Mouse (Mus musculus): Measurements from ENCODE around the gene Hjurp. TPM values are rescaled to one million over a fixed set of nuclear protein-coding genes. Genes with fewer than 3 reads are reported as not detected.

Hjurp gene
- total RNA-seq (2021) = 10 to 100 TPM; 36.0 to 37.2 TPM
- long read RNA-seq, experiment 1, full-length matches to known transcripts = 1 of 4 reads
- long read RNA-seq, experiment 1, partial matches to known transcripts = 0 of 4 reads
- long read RNA-seq, experiment 1, other reads (novel, unspliced or antisense) = 3 of 4 reads
- long read RNA-seq, experiment 2, full-length matches to known transcripts = 6 of 10 reads
- long read RNA-seq, experiment 2, partial matches to known transcripts = 2 of 10 reads
- long read RNA-seq, experiment 2, other reads (novel, unspliced or antisense) = 2 of 10 reads

DNA sequence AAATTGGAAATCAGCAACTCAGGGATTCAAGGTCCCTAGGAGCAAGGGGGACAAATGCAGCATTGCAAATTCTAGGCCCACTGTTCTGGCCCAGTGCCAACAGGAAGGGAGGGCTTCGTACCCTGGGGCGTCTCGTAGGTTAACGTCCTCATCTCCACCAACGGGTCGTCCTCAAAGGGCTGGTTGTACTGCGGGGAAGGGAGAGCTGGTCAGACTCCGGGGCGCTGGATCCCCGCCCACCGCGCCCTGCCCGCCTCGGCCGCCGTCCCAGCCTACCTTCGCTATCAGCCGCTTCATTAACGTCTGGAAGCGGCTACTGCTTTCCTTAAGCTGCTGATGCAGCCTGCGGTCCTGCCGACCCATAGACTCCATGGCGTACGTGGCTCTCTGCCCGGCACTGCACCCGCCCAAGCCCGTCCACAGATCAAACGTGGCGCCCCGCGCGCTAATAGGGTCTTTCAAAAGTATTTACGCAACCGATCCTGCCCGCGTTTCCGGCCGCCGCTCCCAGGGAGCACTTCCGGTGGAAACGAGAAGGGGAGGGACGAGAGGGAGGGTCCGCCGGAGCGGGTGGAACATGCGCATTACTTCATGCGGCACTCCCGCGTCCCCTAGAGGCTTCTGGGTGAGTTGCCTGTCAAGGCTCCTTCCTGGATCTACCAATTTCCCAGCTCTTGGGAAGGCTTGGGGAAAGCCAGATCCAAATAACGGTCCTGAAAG lies at the start of gene Hjurp, which contains the start of gene Trpm8:
Hjurp (minus strand) TSS at position 536 of the 720 bp plus-strand sequence.
Trpm8 (plus strand) TSS at position 564 of the 720 bp plus-strand sequence.
- DNase-seq (ENCODE audit: low spot score in 2 of 2) = peak; percentile 100

DNA sequence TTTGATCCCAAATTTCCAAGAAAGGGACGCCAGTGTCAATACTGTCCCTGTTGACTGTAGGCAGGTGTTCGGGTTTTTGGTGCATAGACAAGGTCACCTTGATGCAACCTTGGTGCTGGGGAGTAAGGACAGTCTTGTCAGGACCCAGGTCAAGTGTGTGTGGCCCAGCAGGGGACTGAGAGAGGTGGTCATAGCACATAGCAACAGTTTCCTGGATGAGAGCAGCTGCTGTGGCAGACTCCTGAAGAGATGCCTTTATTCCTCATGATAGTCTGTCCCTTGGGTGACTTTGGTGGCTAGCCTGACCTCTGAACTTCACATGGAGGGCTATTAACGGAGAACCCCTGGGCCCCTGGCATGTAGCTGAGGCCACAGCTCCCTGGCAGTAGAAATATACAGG lies 45.7 kb upstream of the Hjurp start:
- DNase-seq (ENCODE audit: low spot score in 2 of 2) = no peak

DNA sequence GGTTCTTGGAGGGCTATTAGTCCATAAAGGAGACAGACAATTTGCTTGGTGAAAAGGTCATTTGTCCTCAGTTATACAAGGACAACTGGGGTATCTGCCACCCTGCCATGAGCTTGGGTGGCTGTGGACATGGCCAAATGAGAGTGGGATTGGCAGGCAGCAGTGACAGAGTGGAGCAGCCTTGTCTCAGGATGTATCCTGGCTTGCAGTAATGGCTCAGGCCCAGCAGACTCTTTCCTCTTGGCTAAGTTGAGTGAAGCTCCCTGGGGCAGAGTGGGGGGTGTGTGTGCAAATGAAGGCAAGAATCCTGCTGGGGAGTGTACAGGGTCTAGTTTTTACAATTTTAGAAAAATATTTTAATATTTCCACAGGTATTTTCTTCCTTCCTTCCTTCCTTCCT lies 44.7 kb upstream of the Hjurp start:
- DNase-seq (ENCODE audit: low spot score in 2 of 2) = no peak

DNA sequence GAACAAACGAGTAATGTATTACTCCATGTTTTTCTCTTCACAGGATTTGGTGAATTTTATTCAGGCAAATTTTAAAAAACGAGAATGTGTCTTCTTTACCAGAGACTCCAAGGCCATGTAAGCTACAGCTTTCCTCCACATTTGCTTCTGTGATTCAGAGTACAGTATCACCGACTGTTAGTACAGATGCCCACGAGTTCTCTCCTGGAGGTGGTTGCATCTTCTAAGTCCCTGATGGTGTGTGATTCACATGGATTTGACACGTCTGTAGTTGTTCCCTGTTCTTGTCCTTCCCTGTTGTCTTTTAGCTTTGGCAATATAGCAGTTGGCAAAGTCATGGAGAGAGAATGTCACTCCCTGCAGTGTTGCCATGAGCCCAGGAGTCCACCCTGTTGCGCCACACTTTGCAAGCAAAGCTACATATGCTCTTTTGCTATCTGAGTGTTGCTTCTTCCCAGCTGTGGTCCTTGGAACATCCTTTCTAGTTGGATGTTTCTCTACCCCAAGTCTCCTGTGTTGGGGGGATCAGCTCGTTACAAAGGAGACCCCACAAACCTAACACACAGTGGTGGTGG lies 43.5 kb upstream of the Hjurp start:
- no peak for DNase-seq (ENCODE audit: low spot score in 2 of 2)

DNA sequence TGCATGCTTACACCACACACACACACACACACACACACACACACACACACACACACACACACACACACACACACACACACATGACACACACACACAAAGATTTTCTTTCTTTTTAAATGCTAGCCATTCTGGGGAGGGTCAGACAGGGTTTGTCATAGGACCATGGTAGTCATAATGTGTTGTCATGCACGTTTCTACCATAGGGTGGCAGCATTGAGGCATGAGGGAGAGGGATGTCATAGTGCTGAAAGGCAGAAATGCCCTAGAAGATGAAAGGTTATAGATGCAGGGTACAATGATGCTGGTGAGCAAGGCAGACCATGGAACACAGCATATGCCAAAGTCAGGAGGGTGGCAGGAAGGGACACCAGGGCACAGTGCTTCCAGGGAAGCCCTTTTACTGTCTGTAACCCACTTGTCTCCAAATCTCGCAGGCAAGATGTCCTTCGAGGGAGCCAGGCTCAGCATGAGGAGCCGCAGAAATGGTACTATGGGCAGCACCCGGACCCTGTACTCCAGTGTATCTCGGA lies 41.2 kb upstream of the Hjurp start:
- peak; percentile 52 to 53 for DNase-seq (ENCODE audit: low spot score in 2 of 2)

DNA sequence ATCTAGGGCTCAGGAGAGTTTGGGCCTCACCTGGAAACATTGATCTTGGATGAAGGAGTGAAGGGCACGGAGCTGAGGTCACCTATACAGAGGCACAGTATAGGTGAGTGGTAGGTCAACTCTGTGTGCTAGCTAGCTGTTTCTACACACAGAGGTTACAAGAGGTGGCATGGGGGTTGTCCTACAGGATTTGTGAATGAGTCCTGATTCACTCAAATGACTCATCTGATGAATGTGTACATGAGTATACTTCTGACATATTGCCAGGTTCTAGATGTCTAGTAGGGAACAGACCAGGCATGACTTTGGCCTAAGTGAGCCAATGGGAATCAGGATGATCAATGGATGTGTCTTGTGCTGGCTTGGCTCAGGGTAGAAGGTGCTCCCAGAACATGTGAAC lies 39.8 kb upstream of the Hjurp start:
- no peak for DNase-seq (ENCODE audit: low spot score in 2 of 2)

DNA sequence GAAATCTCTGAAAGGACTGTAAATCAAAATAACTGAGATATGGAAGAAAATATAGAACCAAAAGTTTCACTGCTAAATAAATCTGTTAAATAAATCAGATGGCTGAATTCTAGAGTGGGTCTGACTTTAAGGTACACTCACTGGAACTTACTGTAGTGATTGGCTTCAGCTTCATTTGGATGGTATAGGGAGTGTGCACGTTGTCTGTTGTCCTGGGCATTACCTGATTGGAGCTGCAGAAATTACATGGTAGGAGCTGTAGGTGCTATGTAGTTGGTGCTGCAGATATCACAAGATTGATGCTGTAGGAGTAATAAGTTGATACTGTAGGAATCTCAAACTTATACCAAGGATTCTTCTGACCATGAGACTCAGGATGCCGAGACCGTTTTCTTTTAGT lies 32.9 kb upstream of the Hjurp start:
- no peak for DNase-seq (ENCODE audit: low spot score in 2 of 2)

DNA sequence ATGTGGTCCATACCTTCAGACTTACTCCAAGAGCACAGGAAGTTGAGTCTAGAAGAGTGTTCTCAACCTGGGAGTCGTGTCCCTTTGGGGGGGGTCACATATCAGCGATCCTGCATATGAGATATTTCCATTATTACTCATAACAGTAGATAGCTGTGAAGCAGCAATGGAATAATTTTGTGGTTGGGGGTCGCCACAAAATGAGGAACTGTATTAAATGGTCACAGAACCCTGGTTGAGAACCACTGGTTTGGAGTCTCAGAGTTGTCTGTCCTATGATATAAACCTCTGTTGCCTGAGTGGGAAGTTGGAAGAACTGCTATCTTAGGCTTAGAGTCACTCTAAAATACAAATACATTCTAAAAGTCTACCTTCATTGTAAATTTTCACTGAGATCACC lies 32.5 kb upstream of the Hjurp start:
- no peak for DNase-seq (ENCODE audit: low spot score in 2 of 2)

DNA sequence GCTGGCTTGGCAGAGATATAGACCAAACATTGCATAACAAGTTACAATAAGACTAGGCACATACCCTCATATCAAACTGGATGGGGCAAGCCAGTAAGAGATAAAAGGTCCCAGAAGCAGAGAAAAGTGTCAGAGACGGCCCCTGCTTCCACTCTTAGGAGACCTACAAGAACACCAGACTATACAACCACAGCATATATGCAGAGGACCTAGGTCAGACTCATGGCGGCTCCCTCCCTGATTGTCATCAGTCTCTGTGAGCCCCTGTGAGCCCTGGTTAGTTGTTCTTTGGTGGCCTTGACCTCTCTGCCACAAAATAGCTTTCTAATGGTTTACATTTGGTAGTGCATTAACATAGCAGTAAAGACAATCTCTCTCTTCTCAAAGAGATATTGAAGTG lies 31.6 kb upstream of the Hjurp start:
- no peak for DNase-seq (ENCODE audit: low spot score in 2 of 2)

DNA sequence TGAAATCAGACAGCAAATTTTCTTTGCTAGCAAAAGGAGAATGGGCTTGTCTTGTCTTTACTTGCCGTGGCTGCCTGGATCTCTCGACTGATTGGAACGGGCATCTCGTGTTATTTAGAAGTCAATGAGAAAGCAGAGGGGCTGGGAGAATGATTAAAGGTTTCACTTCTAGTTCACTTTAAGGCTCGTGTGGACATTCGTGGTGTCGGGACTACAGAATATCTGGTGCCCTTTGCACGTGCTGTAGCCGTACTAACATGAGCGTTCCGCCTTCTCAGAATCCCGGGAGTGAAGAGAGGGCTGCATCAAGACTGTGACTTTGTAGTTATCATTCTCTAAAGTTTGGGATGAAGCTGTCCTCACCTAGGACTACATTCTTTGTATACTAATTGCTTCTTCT lies 29.7 kb upstream of the Hjurp start:
- DNase-seq (ENCODE audit: low spot score in 2 of 2) = no peak

DNA sequence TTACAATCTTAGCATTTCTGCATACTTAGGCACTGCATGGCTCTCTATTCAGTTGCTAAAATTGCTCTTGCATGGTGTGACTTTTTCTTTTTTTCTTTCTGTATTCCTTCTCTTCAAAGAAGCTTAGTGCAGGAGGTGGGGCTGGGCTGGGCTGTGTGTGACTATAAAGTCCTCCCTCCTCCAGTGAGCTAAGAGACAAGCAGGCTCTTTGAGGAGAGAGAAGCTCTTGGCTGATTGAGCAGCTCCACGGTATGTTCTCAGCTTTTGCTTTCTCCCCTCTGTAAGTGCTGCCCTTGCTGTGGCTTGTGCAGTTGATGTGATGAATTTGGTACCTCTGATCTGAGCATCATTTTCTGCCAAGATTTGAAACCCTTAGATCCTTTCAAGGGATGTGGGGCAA lies 29.1 kb upstream of the Hjurp start:
- no peak for DNase-seq (ENCODE audit: low spot score in 2 of 2)

DNA sequence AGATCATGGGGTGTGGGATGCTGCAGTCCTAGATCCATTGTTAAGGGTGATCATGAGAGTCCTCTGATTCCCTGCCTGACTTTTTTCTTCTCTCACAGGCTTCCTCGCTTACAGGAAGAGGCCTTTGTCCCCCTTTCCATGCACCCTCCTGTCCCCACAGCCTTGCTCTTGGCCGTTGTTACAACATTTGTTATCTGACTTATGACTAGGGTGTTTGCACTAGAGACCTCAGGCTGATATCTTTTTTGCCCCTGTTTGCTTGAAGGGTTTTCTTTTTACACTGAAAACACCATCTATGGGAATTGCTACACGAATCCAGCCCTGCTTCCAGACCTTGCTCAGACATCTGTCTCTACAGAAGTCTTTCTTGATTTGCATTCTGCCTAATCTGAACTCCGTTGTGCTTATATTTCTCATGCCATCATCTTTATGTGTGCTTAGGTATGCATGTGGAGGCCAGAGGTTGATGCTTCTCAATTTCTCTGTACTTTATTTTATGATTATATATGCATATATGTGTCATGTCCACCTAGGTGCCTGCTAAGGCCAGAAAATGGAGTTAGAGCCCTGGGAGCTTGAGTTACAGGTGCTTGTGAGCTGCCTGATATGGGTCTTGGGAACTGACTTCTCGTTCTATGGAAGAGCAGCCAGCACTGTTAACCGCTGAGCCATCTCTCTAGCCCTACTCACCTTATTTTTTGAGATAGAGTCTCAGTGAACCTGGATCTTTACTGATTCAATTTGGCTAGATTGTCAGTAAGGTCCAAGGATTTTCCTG lies 27.8 kb upstream of the Hjurp start:
- DNase-seq (ENCODE audit: low spot score in 2 of 2) = no peak

DNA sequence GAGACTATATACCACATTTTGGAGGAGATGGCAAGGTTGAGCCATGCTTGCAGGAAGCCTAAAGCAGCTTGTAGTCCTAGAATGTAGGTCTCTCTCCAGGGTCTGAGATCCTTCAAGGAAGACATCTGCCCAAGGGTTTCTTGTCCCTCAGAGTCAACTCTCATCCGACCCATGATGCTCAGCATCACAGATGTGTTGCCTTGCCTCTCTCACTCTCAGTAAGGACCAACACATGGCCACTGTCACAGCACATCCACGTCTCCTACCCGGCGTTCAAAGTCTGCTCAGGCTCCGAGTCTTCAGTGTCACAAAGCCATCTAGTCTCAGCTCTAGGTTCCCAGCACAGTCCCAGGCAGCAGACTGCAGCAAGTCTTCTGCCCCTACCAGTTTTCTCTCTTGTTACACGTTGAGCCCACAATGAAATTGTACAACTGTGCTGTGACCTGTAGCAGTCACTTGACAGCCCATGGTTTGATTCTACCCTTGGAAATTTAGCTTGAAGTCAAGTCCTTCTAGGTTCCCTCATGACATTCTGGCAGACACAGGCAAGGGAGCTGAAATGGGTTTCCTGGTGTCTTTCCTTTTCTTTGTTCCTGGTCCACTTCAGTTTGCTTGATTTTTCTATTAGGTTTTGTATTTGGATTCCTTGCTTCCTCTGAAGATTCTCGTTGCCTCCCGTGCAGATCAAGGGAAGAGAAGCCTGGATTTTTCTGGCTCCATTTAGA lies 27.0 kb upstream of the Hjurp start:
- no peak for DNase-seq (ENCODE audit: low spot score in 2 of 2)

DNA sequence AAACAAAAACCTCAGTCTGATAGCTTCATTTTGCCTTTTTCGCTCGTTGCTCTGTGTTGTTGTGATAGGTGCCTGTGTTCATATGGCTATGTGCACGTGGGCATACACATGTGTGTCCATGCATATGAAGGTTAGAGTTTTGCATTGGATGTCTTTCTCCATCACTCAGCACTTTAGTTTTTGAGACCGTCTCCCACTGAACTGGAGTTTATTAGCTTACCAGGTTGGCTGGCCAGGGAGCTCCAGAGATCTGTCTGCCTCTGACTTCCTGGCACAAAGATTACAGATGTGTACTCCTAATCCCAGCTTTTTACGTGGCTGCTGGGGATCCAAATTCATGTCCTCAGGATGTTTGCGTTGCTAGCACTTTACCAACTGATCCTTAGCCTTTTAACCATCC lies 26.3 kb upstream of the Hjurp start:
- no peak for DNase-seq (ENCODE audit: low spot score in 2 of 2)

DNA sequence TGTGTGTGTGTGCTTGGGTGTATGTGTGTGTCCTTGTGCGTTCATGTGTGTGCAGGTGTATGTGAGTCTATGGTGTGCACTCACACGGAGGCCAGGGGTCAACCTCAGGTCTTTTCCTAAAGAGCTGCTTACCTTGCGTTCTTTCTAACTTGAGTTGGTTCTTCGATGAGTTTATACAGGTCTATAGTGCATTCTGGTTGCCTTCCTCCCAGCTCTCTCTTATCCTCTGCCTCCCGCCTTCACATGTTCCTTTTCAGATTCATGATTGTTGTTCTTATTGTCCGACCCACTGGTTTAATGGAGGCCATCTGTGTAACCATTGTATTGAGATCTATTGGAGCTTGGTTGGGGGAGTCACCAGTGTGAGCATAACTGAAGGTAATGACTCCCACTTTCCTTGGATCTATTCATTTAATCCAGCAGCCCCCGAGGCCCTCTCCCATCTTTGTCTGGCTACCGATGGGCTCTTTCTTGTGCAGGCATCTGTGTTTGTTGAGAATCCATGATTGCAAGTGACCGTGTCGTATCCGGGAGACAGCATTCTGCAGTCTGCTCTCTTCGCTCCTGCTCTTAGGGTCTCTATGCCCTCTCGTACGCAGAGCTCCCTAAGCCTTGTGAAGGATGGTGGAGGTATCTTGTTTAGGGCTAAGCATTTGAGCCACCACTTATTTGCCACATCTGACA lies 24.8 kb upstream of the Hjurp start:
- no peak for DNase-seq (ENCODE audit: low spot score in 2 of 2)

DNA sequence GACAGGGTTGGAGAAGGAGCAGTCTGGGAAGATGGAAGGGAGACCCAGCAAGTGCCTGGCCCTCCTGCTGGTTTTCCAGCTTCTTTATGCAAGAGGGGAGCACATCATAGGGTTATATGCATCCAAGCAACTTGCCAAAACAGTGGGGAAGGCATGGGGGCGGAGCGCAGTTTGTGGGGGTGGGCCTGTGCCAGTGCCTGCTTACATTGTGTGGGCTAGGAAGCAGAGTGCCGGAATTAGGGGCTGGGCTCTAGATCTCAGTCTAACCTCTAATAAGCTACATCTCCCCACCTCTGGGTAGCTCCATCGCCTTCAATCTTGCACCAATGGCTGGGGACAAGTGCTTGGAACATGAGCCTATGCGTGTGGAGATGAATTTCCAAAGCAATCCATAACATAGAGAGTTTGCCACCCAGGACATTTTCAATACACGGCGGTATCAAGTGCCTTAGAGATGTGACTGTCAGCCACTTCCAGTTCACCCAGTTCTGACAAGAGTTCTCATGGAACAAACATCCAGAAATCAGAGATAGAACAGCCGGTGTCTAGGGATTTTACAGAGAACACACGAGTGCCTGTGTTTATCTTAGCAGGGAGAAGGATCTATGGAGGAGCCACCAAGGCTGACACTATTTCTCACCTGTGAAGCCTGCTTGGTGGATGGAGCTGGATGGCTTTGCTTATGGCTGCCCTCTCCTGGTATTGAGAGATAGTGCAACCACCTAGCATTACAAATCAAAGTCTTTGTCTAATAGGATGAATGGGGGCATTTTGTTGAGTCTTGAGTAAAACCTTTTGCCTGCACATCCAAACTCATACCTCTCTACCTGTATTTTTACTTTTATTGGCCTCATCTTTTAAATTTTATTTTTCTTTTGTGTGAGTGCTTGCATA lies 23.9 kb upstream of the Hjurp start:
- DNase-seq (ENCODE audit: low spot score in 2 of 2) = no peak

DNA sequence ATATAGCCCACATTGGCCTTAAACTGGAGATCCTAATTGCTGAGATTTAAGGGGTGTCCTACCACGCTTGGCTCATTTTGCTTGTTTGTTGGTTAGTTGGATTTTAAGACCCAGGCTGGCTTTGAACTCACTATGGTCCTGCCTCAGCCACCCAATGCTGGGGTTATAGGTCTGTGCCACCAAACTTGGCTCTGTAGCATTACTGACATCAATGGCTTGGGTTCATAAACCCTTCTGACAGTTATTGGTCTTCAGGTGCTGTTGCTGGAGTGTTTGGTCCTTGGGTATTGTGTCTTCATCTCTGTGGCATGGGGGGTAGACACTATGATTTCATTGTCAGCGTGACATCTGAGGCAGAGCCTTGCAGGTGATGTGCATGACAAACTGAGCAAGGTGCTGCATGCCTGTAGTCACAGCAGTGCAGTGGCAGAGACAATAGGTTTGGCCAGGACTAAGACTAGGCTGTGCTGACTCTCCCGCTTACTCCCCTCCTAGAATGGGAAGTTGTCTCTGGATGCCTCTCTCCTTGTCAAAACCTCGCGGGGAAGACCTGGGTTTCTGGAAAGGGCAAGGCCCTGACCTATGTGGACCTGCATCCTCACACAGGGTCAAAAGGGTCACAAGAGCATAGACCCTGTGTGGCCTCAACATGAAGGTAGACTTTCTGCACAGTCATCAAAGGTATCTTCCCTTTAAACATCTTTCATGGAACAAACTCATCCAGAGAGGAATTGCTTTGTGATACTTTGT lies 23.0 kb upstream of the Hjurp start:
- DNase-seq (ENCODE audit: low spot score in 2 of 2) = no peak

DNA sequence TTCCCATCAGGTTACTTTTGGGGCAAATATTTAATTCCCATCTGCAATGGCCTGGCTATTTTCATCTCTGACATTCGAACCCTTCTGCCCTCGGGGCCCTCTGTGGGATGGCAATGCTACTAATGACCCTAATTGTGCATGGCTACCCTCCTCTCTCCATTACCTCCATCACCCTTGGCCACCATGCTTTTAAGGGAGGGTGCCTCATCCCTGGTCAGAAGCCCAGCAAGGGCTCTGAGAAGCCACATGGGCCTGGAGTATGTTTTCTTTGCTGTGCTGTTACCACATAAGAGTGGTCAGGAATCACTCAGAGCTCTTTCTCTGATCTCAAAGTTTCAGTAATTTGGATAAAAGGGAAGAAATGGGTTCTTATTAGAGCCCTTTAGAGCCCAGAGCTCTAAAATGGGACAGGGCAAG lies 22.1 kb upstream of the Hjurp start:
- no peak for DNase-seq (ENCODE audit: low spot score in 2 of 2)
